Mouse (Mus musculus): Measurements from ENCODE around the gene Rap2a. TPM values are rescaled to one million over a fixed set of nuclear protein-coding genes. Genes with fewer than 3 reads are reported as not detected.

Gene Rap2a
- total and polyA plus RNA-seq, 3 experiments = 5.1 to 8.6 TPM; not detected in 1

DNA sequence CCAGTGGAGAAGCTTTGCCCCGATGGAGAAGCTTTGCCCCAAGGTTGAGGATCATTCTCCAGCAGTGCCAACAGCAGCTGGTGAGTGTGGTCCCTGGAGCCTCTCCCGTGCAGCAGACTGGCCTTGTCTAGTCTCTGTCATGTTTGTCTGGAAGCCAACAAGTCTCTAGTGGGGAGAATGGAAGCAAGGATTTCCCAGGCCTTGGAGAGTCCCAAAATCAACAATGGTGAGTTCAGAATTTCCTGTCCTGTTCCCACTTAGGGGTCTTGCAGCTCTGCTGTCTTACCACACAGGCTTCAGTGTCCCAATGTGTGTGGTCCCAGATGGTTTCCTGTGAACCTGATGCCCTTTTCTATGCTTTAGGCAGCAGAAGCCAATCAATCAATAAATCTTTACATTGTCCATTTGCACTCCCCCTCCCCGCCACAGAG is 56.6 kb downstream of the Rap2a start:
- Histone ChIP-seq H3K27ac (ENCODE audit: control insufficient read depth, low read depth, low read length) (no peak overlapping the region), H3K4me3 (ENCODE audit: control insufficient read depth in 1 of 2, insufficient read depth in 1 of 2, low read depth in 2 of 2, low read length in 2 of 2) (no peak overlapping the region), H3K9me3 (replicated peaks; ENCODE audit: insufficient read depth, low read length) (no peaks in the 10 kb centered on the region), H3K9ac (ENCODE audit: control insufficient read depth, low read depth, low read length, poor library complexity, severe bottlenecking) (no peak overlapping the region), H3K36me3 (ENCODE audit: control insufficient read depth in 1 of 2, insufficient read depth in 2 of 2, low read length in 2 of 2) (no peaks in the 10 kb centered on the region), H3K79me2 (ENCODE audit: control insufficient read depth, insufficient read depth, low read length, poor library complexity) (no peaks in the 10 kb centered on the region), H3K27me3 (ENCODE audit: control insufficient read depth in 1 of 2, insufficient read depth in 2 of 2, low read length in 2 of 2) (no peaks in the 10 kb centered on the region), H3K4me1 (ENCODE audit: control insufficient read depth in 1 of 2, insufficient read depth in 2 of 2, low read length in 2 of 2) (no peaks in the 10 kb centered on the region)
- no peak for DNase-seq (ENCODE audit: low read depth, low spot score)
- TF ChIP-seq ZNF384 (IDR thresholded peaks at IDR 0.05; ENCODE audit: low read depth, low read length) (no peak), HCFC1 (IDR thresholded peaks at IDR 0.05; ENCODE audit: low read depth, low read length) (no peak), UBTF (IDR thresholded peaks at IDR 0.05; ENCODE audit: borderline replicate concordance, insufficient read depth, low read depth, low read length) (no peak), MEF2A (IDR thresholded peaks at IDR 0.05; ENCODE audit: extremely low read depth, insufficient replicate concordance, low read depth, low read length, poor library complexity, severe bottlenecking) (no peak), E2F4 (IDR thresholded peaks at IDR 0.05; ENCODE audit: borderline replicate concordance, low read depth, low read length) (no peak), NELFE (IDR thresholded peaks at IDR 0.05; ENCODE audit: low read depth, low read length) (no peak), POLR2AphosphoS2 (IDR thresholded peaks at IDR 0.05; ENCODE audit: low read length) (no peak), SMC3 (IDR thresholded peaks at IDR 0.05; ENCODE audit: low read depth, low read length) (no peak), CTCF (IDR thresholded peaks at IDR 0.05 in 2 of 3, conservative IDR thresholded peaks at IDR 0.05 in 1 of 3; ENCODE audit: control insufficient read depth in 1 of 3, insufficient read depth in 1 of 3, low read depth in 2 of 3, low read length in 3 of 3, poor library complexity in 1 of 3, severe bottlenecking in 1 of 3) (no peak), MAFK (IDR thresholded peaks at IDR 0.05; ENCODE audit: borderline replicate concordance, low read depth, low read length) (no peak), JUND (IDR thresholded peaks at IDR 0.05; ENCODE audit: low read depth, low read length) (no peak), ZC3H11A (IDR thresholded peaks at IDR 0.05; ENCODE audit: low read depth, low read length) (no peak), GABPA (IDR thresholded peaks at IDR 0.05; ENCODE audit: low read depth, low read length) (no peak), MYB (IDR thresholded peaks at IDR 0.05; ENCODE audit: low read depth, low read length) (no peak), ZKSCAN1 (IDR thresholded peaks at IDR 0.05; ENCODE audit: low read depth, low read length) (no peak)

DNA sequence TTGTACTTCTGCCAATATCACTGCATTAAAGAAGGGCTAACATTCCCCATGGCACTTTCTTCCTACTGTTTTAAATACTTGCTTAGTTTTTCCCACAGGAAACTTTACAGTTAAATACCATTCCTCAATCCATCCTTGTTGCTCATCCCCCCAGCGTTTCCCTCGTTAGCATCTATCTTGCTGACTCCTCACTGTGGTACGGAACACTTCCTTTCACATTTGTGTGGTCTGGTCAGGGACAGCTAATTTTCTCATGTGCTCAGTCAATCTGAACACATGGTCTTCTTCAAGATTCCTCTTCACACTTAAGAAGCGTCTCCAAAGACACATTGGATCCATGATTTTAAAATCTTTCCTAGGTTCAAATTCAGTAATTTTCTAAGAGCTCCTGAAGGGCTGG is 57.2 kb downstream of the Rap2a start:
- no peaks in the 10 kb centered on the region for H3K4me1 ChIP-seq (ENCODE audit: control insufficient read depth in 1 of 2, insufficient read depth in 2 of 2, low read length in 2 of 2)
- H3K79me2 ChIP-seq (ENCODE audit: control insufficient read depth, insufficient read depth, low read length, poor library complexity) = no peaks in the 10 kb centered on the region
- DNase-seq (ENCODE audit: low read depth, low spot score) = no peak
- TF ChIP-seq GATA1 (IDR thresholded peaks at IDR 0.05; ENCODE audit: low read depth, low read length) = no peak
- TF ChIP-seq SMC3 (IDR thresholded peaks at IDR 0.05; ENCODE audit: low read depth, low read length) = no peak
- no peak for TF ChIP-seq MAFK (IDR thresholded peaks at IDR 0.05; ENCODE audit: borderline replicate concordance, low read depth, low read length)
- no peak for TF ChIP-seq UBTF (IDR thresholded peaks at IDR 0.05; ENCODE audit: borderline replicate concordance, insufficient read depth, low read depth, low read length)
- no peak overlapping the region for H3K4me3 ChIP-seq (ENCODE audit: control insufficient read depth in 1 of 2, insufficient read depth in 1 of 2, low read depth in 2 of 2, low read length in 2 of 2)
- no peaks in the 10 kb centered on the region for H3K9me3 ChIP-seq (replicated peaks; ENCODE audit: insufficient read depth, low read length)
- H3K27ac ChIP-seq (ENCODE audit: control insufficient read depth, low read depth, low read length) = no peak overlapping the region
- H3K36me3 ChIP-seq (ENCODE audit: control insufficient read depth in 1 of 2, insufficient read depth in 2 of 2, low read length in 2 of 2) = no peaks in the 10 kb centered on the region
- no peak overlapping the region for H3K9ac ChIP-seq (ENCODE audit: control insufficient read depth, low read depth, low read length, poor library complexity, severe bottlenecking)
- H3K27me3 ChIP-seq (ENCODE audit: control insufficient read depth in 1 of 2, insufficient read depth in 2 of 2, low read length in 2 of 2) = no peaks in the 10 kb centered on the region

All from MEL (cell line).